Mouse (Mus musculus): ENCODE data around the gene Prss30. TPM values are rescaled to one million over a fixed set of nuclear protein-coding genes. Genes with fewer than 3 reads are reported as not detected.
A peak's percentile ranks its signal among the peaks of the same experiment; 100 is the strongest.

The Prss30 gene
- total and polyA plus RNA-seq, 3 experiments = not detected

DNA sequence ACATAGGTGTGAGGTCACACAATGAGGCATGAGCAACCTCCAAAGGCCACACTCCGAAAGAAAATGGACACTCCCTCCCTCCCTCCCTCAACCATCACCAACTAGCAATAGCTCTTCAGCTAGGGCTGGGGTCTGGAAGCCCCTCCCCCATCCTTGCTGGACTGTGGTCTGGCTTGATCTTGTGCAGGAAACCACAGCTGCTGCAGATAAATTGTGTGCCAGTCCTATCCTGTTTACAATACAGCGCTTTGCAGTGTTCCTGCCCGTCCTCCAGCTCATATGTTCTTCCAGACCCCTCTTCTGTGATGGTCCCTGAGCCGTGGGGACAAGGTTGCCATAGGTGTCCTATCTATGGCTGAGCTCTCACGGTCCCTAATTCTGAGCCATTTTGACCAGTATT, 49.2 kb downstream of the Prss30 start:
- no peak overlapping the region for H3K4me3 ChIP-seq (ENCODE audit: control insufficient read depth in 1 of 2, insufficient read depth in 1 of 2, low read depth in 2 of 2, low read length in 2 of 2)
- TF ChIP-seq EP300 (IDR thresholded peaks at IDR 0.05; ENCODE audit: low read depth in 1 of 2, low read length in 2 of 2) = no peak
- no peak for TF ChIP-seq MYB (IDR thresholded peaks at IDR 0.05; ENCODE audit: low read depth, low read length)
- no peak for TF ChIP-seq KAT2A (conservative IDR thresholded peaks at IDR 0.05; ENCODE audit: low read depth, low read length)
- TF ChIP-seq UBTF (IDR thresholded peaks at IDR 0.05; ENCODE audit: borderline replicate concordance, insufficient read depth, low read depth, low read length) = no peak
- TF ChIP-seq ZC3H11A (IDR thresholded peaks at IDR 0.05; ENCODE audit: low read depth, low read length) = no peak
- TF ChIP-seq GABPA (IDR thresholded peaks at IDR 0.05; ENCODE audit: low read depth, low read length) = no peak
- no peak for TF ChIP-seq GATA1 (IDR thresholded peaks at IDR 0.05; ENCODE audit: low read depth, low read length)
- no peak for TF ChIP-seq TAL1 (IDR thresholded peaks at IDR 0.05; ENCODE audit: low read length)
- TF ChIP-seq POLR2A (IDR thresholded peaks at IDR 0.05; ENCODE audit: control insufficient read depth in 1 of 2, insufficient read depth in 1 of 2, low read depth in 1 of 2, low read length in 2 of 2, poor library complexity in 1 of 2) = no peak
- TF ChIP-seq CHD1 (IDR thresholded peaks at IDR 0.05; ENCODE audit: low read depth, low read length) = no peak
- no peak for TF ChIP-seq USF1 (IDR thresholded peaks at IDR 0.05; ENCODE audit: low read depth, low read length)
- no peak for TF ChIP-seq MAZ (IDR thresholded peaks at IDR 0.05; ENCODE audit: low read depth, low read length)
- TF ChIP-seq CTCF (IDR thresholded peaks at IDR 0.05 in 2 of 3, conservative IDR thresholded peaks at IDR 0.05 in 1 of 3; ENCODE audit: control insufficient read depth in 1 of 3, insufficient read depth in 1 of 3, low read depth in 2 of 3, low read length in 3 of 3, poor library complexity in 1 of 3, severe bottlenecking in 1 of 3) = no peak
- TF ChIP-seq E2F4 (IDR thresholded peaks at IDR 0.05; ENCODE audit: borderline replicate concordance, low read depth, low read length) = no peak
- TF ChIP-seq CHD2 (IDR thresholded peaks at IDR 0.05; ENCODE audit: low read length) = no peak
- TF ChIP-seq NRF1 (IDR thresholded peaks at IDR 0.05; ENCODE audit: insufficient read depth, low read depth, low read length, poor library complexity, severe bottlenecking) = no peak
- TF ChIP-seq ZNF384 (IDR thresholded peaks at IDR 0.05; ENCODE audit: low read depth, low read length) = no peak
- no peak for TF ChIP-seq RCOR1 (IDR thresholded peaks at IDR 0.05; ENCODE audit: low read depth, low read length)
- no peak for TF ChIP-seq JUND (IDR thresholded peaks at IDR 0.05; ENCODE audit: low read depth, low read length)
- TF ChIP-seq ZKSCAN1 (IDR thresholded peaks at IDR 0.05; ENCODE audit: low read depth, low read length) = no peak
- H3K27ac ChIP-seq (ENCODE audit: control insufficient read depth, low read depth, low read length) = no peak overlapping the region
- no peaks in the 10 kb centered on the region for H3K9me3 ChIP-seq (replicated peaks; ENCODE audit: insufficient read depth, low read length)
- no peaks in the 10 kb centered on the region for H3K36me3 ChIP-seq (ENCODE audit: control insufficient read depth in 1 of 2, insufficient read depth in 2 of 2, low read length in 2 of 2)
- DNase-seq (ENCODE audit: low read depth, low spot score) = no peak
- no peaks in the 10 kb centered on the region for H3K4me1 ChIP-seq (ENCODE audit: control insufficient read depth in 1 of 2, insufficient read depth in 2 of 2, low read length in 2 of 2)
- H3K9ac ChIP-seq (ENCODE audit: control insufficient read depth, low read depth, low read length, poor library complexity, severe bottlenecking) = no peak overlapping the region
- peaks cover 0 to 6% of the 10 kb centered on the region in 2 experiments; a peak in 2 of 4 replicates for H3K27me3 ChIP-seq (ENCODE audit: control insufficient read depth in 1 of 2, insufficient read depth in 2 of 2, low read length in 2 of 2)
- H3K79me2 ChIP-seq (ENCODE audit: control insufficient read depth, insufficient read depth, low read length, poor library complexity) = no peaks in the 10 kb centered on the region

GRCm38 (mm10) chr17:23925090-23925493, 55.3 kb downstream of the Prss30 start:
- Histone ChIP-seq H3K4me1 (ENCODE audit: control insufficient read depth in 1 of 2, insufficient read depth in 2 of 2, low read length in 2 of 2) (peaks cover 2 to 6% of the 10 kb centered on the region in 2 experiments), H3K27ac (ENCODE audit: control insufficient read depth, low read depth, low read length) (peak overlapping the region; percentile 72)
- DNase-seq (ENCODE audit: low read depth, low spot score) = peak; percentile 83

More at GRCm38 (mm10) chr17:23925090-23925493, 55.3 kb downstream of the Prss30 start:
- no peaks in the 10 kb centered on the region for H3K9me3 ChIP-seq (replicated peaks; ENCODE audit: insufficient read depth, low read length)
- no peak for TF ChIP-seq HCFC1 (IDR thresholded peaks at IDR 0.05; ENCODE audit: low read depth, low read length)
- peak; percentile 14 for TF ChIP-seq MAZ (IDR thresholded peaks at IDR 0.05; ENCODE audit: low read depth, low read length)
- 0 out of 2 replicates have a peak, but pooled peaks have one; percentile 3 for TF ChIP-seq MYC (IDR thresholded peaks at IDR 0.05; ENCODE audit: low read depth, low read length)
- peak; percentile 24; the same call in 1 of the 2 replicates for TF ChIP-seq MXI1 (IDR thresholded peaks at IDR 0.05; ENCODE audit: low read depth, low read length)
- no peak for TF ChIP-seq ZNF384 (IDR thresholded peaks at IDR 0.05; ENCODE audit: low read depth, low read length)
- TF ChIP-seq POLR2A (IDR thresholded peaks at IDR 0.05; ENCODE audit: control insufficient read depth in 1 of 2, insufficient read depth in 1 of 2, low read depth in 1 of 2, low read length in 2 of 2, poor library complexity in 1 of 2) = peak in 1 of 2 experiments; percentile 34; a peak in 2 of 4 replicates
- 0 out of 2 replicates have a peak, but pooled peaks have one; percentile 2 for TF ChIP-seq TCF12 (IDR thresholded peaks at IDR 0.05; ENCODE audit: low read depth, low read length)
- peak overlapping the region; percentile 70 to 97 for H3K4me3 ChIP-seq (ENCODE audit: control insufficient read depth in 1 of 2, insufficient read depth in 1 of 2, low read depth in 2 of 2, low read length in 2 of 2)
- peak overlapping the region; percentile 74 for H3K9ac ChIP-seq (ENCODE audit: control insufficient read depth, low read depth, low read length, poor library complexity, severe bottlenecking)
- H3K27me3 ChIP-seq (ENCODE audit: control insufficient read depth in 1 of 2, insufficient read depth in 2 of 2, low read length in 2 of 2) = peaks cover 0 to 4% of the 10 kb centered on the region in 2 experiments; a peak in 2 of 4 replicates
- H3K36me3 ChIP-seq (ENCODE audit: control insufficient read depth in 1 of 2, insufficient read depth in 2 of 2, low read length in 2 of 2) = peaks cover 0 to 2% of the 10 kb centered on the region in 2 experiments; a peak in 1 of 4 replicates
- no peaks in the 10 kb centered on the region; the same call in 1 of the 2 replicates for H3K79me2 ChIP-seq (ENCODE audit: control insufficient read depth, insufficient read depth, low read length, poor library complexity)

Measured in MEL (cell line).